Mouse (Mus musculus) embryonic facial prominence, embryonic 12.5 days (tissue): ENCODE measurements around the gene Ubfd1. TPM values are rescaled to one million over a fixed set of nuclear protein-coding genes. Genes with fewer than 3 reads are reported as not detected.
A peak's percentile ranks its signal among the peaks of the same experiment; 100 is the strongest.

Source experiments
- ATAC-seq: fragments of 200-750 bp; cut with Nextera tagmentation; 2 replicates; pipeline ENCODE4 v1.8.0; 2017; ENCODE audit not compliant: insufficient number of reproducible peaks, insufficient read depth, low FRiP score, low TSS enrichment
- H3K27ac ChIP-seq: fragments of 300-500 bp; sonication (generic); 2 replicates; pipeline ENCODE4 v1.5.1; 2016; ENCODE audit warnings: mild to moderate bottlenecking
- H3K27me3 ChIP-seq: fragments of 300-500 bp; sonication (generic); 2 replicates; pipeline ENCODE4 v1.6.1; 2016; ENCODE audit warnings: mild to moderate bottlenecking, moderate library complexity
- H3K36me3 ChIP-seq: fragments of 300-500 bp; sonication (generic); 2 replicates; pipeline ENCODE4 v1.6.1; 2016; ENCODE audit warnings: mild to moderate bottlenecking
- H3K4me1 ChIP-seq: fragments of 300-500 bp; sonication (generic); 2 replicates; pipeline ENCODE4 v1.6.1; 2016
- H3K4me2 ChIP-seq: fragments of 300-500 bp; sonication (generic); replicated peaks from 2 replicates; pipeline ENCODE4 v1.6.1; 2016; ENCODE audit warnings: mild to moderate bottlenecking, moderate library complexity
- H3K4me3 ChIP-seq: fragments of 300-500 bp; sonication (generic); 2 replicates; pipeline ENCODE4 v1.5.1; 2016; ENCODE audit warnings: mild to moderate bottlenecking
- H3K9ac ChIP-seq: fragments of 300-500 bp; sonication (generic); 2 replicates; pipeline ENCODE4 v1.6.1; 2016; ENCODE audit warnings: mild to moderate bottlenecking, moderate library complexity
- H3K9me3 ChIP-seq: fragments of 300-500 bp; sonication (generic); 2 replicates; pipeline ENCODE4 v1.6.1; 2016; ENCODE audit warnings: mild to moderate bottlenecking, moderate library complexity
- WGBS: fragments of 180-500 bp; shearing (Covaris S2); methylation state at CpG from one replicate; pipeline ENCODE4 v1.1.7; 2016; 5-methylcytosine and 5-hydroxymethylcytosine counted together
- polyA plus RNA-seq: library from polyadenylated mRNA; unstranded; fragments of >200 nt; fragmentation: Nextera tagmentation; extraction: Ambion mirVana; gene quantifications from 2 replicates; pipeline ENCODE4 v1.2.1, GENCODE M21; 2016

The Ubfd1 gene
- polyA plus RNA-seq = 103 and 105 TPM in 2 replicates

- H3K9me3 ChIP-seq = no peaks in the 10 kb centered on the region
These were observed at the start of gene Ubfd1, which contains the start of gene Ears2 for GRCm38 (mm10) chr7:122066945-122067516. Gene Ubfd1, plus strand, starts transcription at chr7:122067175. Gene Ears2, minus strand, starts transcription at chr7:122067263.

GRCm38 (mm10) chr7:122018247-122018646, 48.7 kb upstream of the Ubfd1 start:
- no peak overlapping the region for H3K9ac ChIP-seq
- 72% methylated on average over 3 of the region's 3 CpGs for WGBS

More at GRCm38 (mm10) chr7:122066945-122067516, at the start of gene Ubfd1, which contains the start of gene Ears2:
- Histone ChIP-seq H3K4me3 (peak within 1 kb of the TSS; percentile 86), H3K9ac (peak within 1 kb of the TSS; percentile 91), H3K4me2 (peak within 1 kb of the TSS; percentile 73), H3K36me3 (peaks cover 30% of the 10 kb centered on the region), H3K4me1 (peaks cover 19% of the 10 kb centered on the region), H3K27me3 (no peaks in the 10 kb centered on the region), H3K27ac (peak within 1 kb of the TSS; percentile 85)
- peak; percentile 100 for ATAC-seq
- WGBS = under 1% methylated on average over 60 of the region's 60 CpGs

GRCm38 (mm10) chr7:122018978-122019377, 48.0 kb upstream of the Ubfd1 start:
- WGBS = 91% methylated on average over 7 of the region's 7 CpGs
- Histone ChIP-seq H3K4me3 (0 out of 2 replicates have a peak overlapping the region, but pooled peaks have one; percentile 81), H3K36me3 (no peaks in the 10 kb centered on the region), H3K4me1 (peaks cover 39% of the 10 kb centered on the region), H3K27me3 (no peaks in the 10 kb centered on the region), H3K9ac (no peak overlapping the region), H3K9me3 (no peaks in the 10 kb centered on the region), H3K4me2 (peak overlapping the region; percentile 76), H3K27ac (no peak overlapping the region)
- no peak for ATAC-seq

More at GRCm38 (mm10) chr7:122018247-122018646, 48.7 kb upstream of the Ubfd1 start:
- Histone ChIP-seq H3K4me1 (peaks cover 39% of the 10 kb centered on the region), H3K4me3 (0 out of 2 replicates have a peak overlapping the region, but pooled peaks have one; percentile 4), H3K36me3 (no peaks in the 10 kb centered on the region), H3K9me3 (no peaks in the 10 kb centered on the region), H3K4me2 (peak overlapping the region; percentile 76), H3K27ac (no peak overlapping the region), H3K27me3 (no peaks in the 10 kb centered on the region)
- no peak for ATAC-seq

GRCm38 (mm10) chr7:122020273-122020666, 46.7 kb upstream of the Ubfd1 start:
- H3K4me2 ChIP-seq = peak overlapping the region; percentile 76
- WGBS = 4% methylated on average over 6 of the region's 6 CpGs
- no peaks in the 10 kb centered on the region for H3K36me3 ChIP-seq
- peaks cover 32% of the 10 kb centered on the region for H3K4me1 ChIP-seq
- H3K9me3 ChIP-seq = no peaks in the 10 kb centered on the region
- H3K9ac ChIP-seq = peak overlapping the region; percentile 87
- H3K4me3 ChIP-seq = peak overlapping the region; percentile 81
- H3K27ac ChIP-seq = peak overlapping the region; percentile 83
- ATAC-seq = no peak
- H3K27me3 ChIP-seq = no peaks in the 10 kb centered on the region

GRCm38 (mm10) chr7:122020667-122021354, 46.2 kb upstream of the Ubfd1 start, which contains the start of gene Gga2:
Gene Gga2, minus strand, starts transcription at chr7:122021222.
- H3K27ac ChIP-seq = peak within 1 kb of the TSS; percentile 83

GRCm38 (mm10) chr7:122022131-122022530, 44.8 kb upstream of the Ubfd1 start:
- no peak overlapping the region for H3K4me2 ChIP-seq
- H3K27ac ChIP-seq = no peak overlapping the region
- H3K4me3 ChIP-seq = no peak overlapping the region
- no peaks in the 10 kb centered on the region for H3K27me3 ChIP-seq
- ATAC-seq = no peak
- whole genome bisulfite sequencing = 93% methylated on average over 2 of the region's 2 CpGs
- H3K9ac ChIP-seq = no peak overlapping the region
- H3K9me3 ChIP-seq = no peaks in the 10 kb centered on the region
- H3K4me1 ChIP-seq = peaks cover 22% of the 10 kb centered on the region
- no peaks in the 10 kb centered on the region for H3K36me3 ChIP-seq

More at GRCm38 (mm10) chr7:122020667-122021354, 46.2 kb upstream of the Ubfd1 start, which contains the start of gene Gga2:
- peak; percentile 80; the same call in 1 of the 2 replicates for ATAC-seq
- H3K9ac ChIP-seq = peak within 1 kb of the TSS; percentile 87
- peak within 1 kb of the TSS; percentile 81 for H3K4me3 ChIP-seq
- 1% methylated on average over 45 of the region's 50 CpGs for WGBS
- peak within 1 kb of the TSS; percentile 76 for H3K4me2 ChIP-seq
- H3K36me3 ChIP-seq = no peaks in the 10 kb centered on the region
- no peaks in the 10 kb centered on the region for H3K9me3 ChIP-seq
- peaks cover 27% of the 10 kb centered on the region for H3K4me1 ChIP-seq
- no peaks in the 10 kb centered on the region for H3K27me3 ChIP-seq

- 75% methylated on average over 3 of the region's 3 CpGs for WGBS
- H3K9ac ChIP-seq = no peak overlapping the region
These were observed 33.6 kb upstream of the Ubfd1 start for GRCm38 (mm10) chr7:122033371-122033770.

GRCm38 (mm10) chr7:122034348-122034747, 32.6 kb upstream of the Ubfd1 start:
- ATAC-seq = no peak
- H3K9me3 ChIP-seq = no peaks in the 10 kb centered on the region
- H3K9ac ChIP-seq = no peak overlapping the region
- no peak overlapping the region for H3K4me3 ChIP-seq
- no peak overlapping the region for H3K4me2 ChIP-seq
- H3K27ac ChIP-seq = no peak overlapping the region
- H3K36me3 ChIP-seq = peaks cover 13% of the 10 kb centered on the region
- no peaks in the 10 kb centered on the region for H3K4me1 ChIP-seq
- no peaks in the 10 kb centered on the region for H3K27me3 ChIP-seq
- WGBS = 42% methylated on average over 2 of the region's 2 CpGs

More at GRCm38 (mm10) chr7:122033371-122033770, 33.6 kb upstream of the Ubfd1 start:
- Histone ChIP-seq H3K4me3 (no peak overlapping the region), H3K9me3 (no peaks in the 10 kb centered on the region), H3K36me3 (peaks cover 6% of the 10 kb centered on the region), H3K4me2 (no peak overlapping the region), H3K27me3 (no peaks in the 10 kb centered on the region), H3K4me1 (no peaks in the 10 kb centered on the region), H3K27ac (no peak overlapping the region)
- no peak for ATAC-seq

GRCm38 (mm10) chr7:122044106-122044505, 22.9 kb upstream of the Ubfd1 start:
- H3K27ac ChIP-seq = no peak overlapping the region
- no peaks in the 10 kb centered on the region for H3K9me3 ChIP-seq
- H3K9ac ChIP-seq = no peak overlapping the region
- no peak overlapping the region for H3K4me2 ChIP-seq
- peaks cover 45% of the 10 kb centered on the region for H3K36me3 ChIP-seq
- no peaks in the 10 kb centered on the region for H3K4me1 ChIP-seq
- 83% methylated on average over 8 of the region's 8 CpGs for WGBS
- ATAC-seq = no peak
- no peak overlapping the region for H3K4me3 ChIP-seq
- H3K27me3 ChIP-seq = no peaks in the 10 kb centered on the region

GRCm38 (mm10) chr7:122045181-122045634, 21.8 kb upstream of the Ubfd1 start:
- H3K36me3 ChIP-seq = peaks cover 38% of the 10 kb centered on the region

GRCm38 (mm10) chr7:122045711-122046110, 21.3 kb upstream of the Ubfd1 start:
- 97% methylated on average over 1 of the region's 1 CpGs for WGBS
- Histone ChIP-seq H3K4me1 (no peaks in the 10 kb centered on the region), H3K4me3 (no peak overlapping the region), H3K36me3 (peaks cover 42% of the 10 kb centered on the region), H3K27ac (no peak overlapping the region), H3K4me2 (no peak overlapping the region), H3K9ac (no peak overlapping the region), H3K27me3 (no peaks in the 10 kb centered on the region), H3K9me3 (no peaks in the 10 kb centered on the region)
- no peak for ATAC-seq

More at GRCm38 (mm10) chr7:122045181-122045634, 21.8 kb upstream of the Ubfd1 start:
- no peak overlapping the region for H3K27ac ChIP-seq
- H3K27me3 ChIP-seq = no peaks in the 10 kb centered on the region
- H3K9me3 ChIP-seq = no peaks in the 10 kb centered on the region
- no peak overlapping the region for H3K4me2 ChIP-seq
- no peak for ATAC-seq
- no peaks in the 10 kb centered on the region for H3K4me1 ChIP-seq
- H3K4me3 ChIP-seq = no peak overlapping the region
- 88% methylated on average over 4 of the region's 4 CpGs for WGBS
- H3K9ac ChIP-seq = no peak overlapping the region
